Mouse (Mus musculus) lung, embryonic 16.5 days (tissue): ENCODE measurements at regions not wholly inside any gene's neighbourhood (a gene's known extent, or its start where the extent isn't known, plus 50 kb on each side); places are given as distances from the start of the nearest gene placed in this dataset.

Experiments
- ATAC-seq: fragments of 200-750 bp; cut with Nextera tagmentation; 2 replicates; pipeline ENCODE4 v1.8.0; 2017; ENCODE audit warnings: low read depth, mild to moderate bottlenecking, moderate library complexity
- H3K27ac ChIP-seq: fragments of 300-500 bp; sonication (generic); 2 replicates; pipeline ENCODE4 v1.5.1; 2014; ENCODE audit warnings: mild to moderate bottlenecking, control low read depth, low read length
- H3K27me3 ChIP-seq: fragments of 300-500 bp; sonication (generic); 2 replicates; pipeline ENCODE4 v1.6.1; 2014; ENCODE audit warnings: low read depth, low read length, mixed read lengths; ENCODE audit not compliant: control insufficient read depth, insufficient read depth
- H3K36me3 ChIP-seq: fragments of 300-500 bp; sonication (generic); 2 replicates; pipeline ENCODE4 v1.6.1; 2014; ENCODE audit warnings: low read length; ENCODE audit not compliant: control insufficient read depth, insufficient read depth
- H3K4me1 ChIP-seq: fragments of 300-500 bp; sonication (generic); replicated peaks from 2 replicates; pipeline ENCODE4 v1.6.1; 2014; ENCODE audit warnings: low read length, mixed read lengths; ENCODE audit not compliant: control insufficient read depth, insufficient read depth
- H3K4me2 ChIP-seq: fragments of 300-500 bp; sonication (generic); 2 replicates; pipeline ENCODE4 v1.6.1; 2014; ENCODE audit warnings: low read depth, low read length, control low read depth
- H3K4me3 ChIP-seq: fragments of 300-500 bp; sonication (generic); 2 replicates; pipeline ENCODE4 v1.5.1; 2014; ENCODE audit warnings: mild to moderate bottlenecking, low read length, control low read depth
- H3K9ac ChIP-seq: fragments of 300-500 bp; sonication (generic); 2 replicates; pipeline ENCODE4 v1.6.1; 2014; ENCODE audit warnings: low read length, control low read depth
- H3K9me3 ChIP-seq: fragments of 300-500 bp; sonication (generic); 2 replicates; pipeline ENCODE4 v1.6.1; 2016; ENCODE audit warnings: low read length; ENCODE audit not compliant: control insufficient read depth
- WGBS: fragments of 180-500 bp; shearing (Covaris S2); extraction: QIAGEN DNeasy Blood & Tissue Kit; methylation state at CpG from one replicate; pipeline ENCODE4 v1.1.7; 2014; 5-methylcytosine and 5-hydroxymethylcytosine counted together

- Histone ChIP-seq H3K9me3 (no peaks in the 10 kb centered on the region), H3K36me3 (no peaks in the 10 kb centered on the region), H3K9ac (no peak overlapping the region), H3K4me2 (no peak overlapping the region), H3K4me1 (no peaks in the 10 kb centered on the region), H3K27me3 (no peaks in the 10 kb centered on the region), H3K27ac (no peak overlapping the region), H3K4me3 (no peak overlapping the region)
- WGBS = 34% methylated on average over 4 of the region's 4 CpGs
- ATAC-seq = peak; percentile 23; the same call in 1 of the 2 replicates
Measured at GRCm38 (mm10) chr8:56202342-56202741, 92.0 kb upstream of the Hpgd start.

- H3K9ac ChIP-seq = no peak overlapping the region
- no peaks in the 10 kb centered on the region for H3K9me3 ChIP-seq
- no peak overlapping the region for H3K4me3 ChIP-seq
- H3K4me2 ChIP-seq = no peak overlapping the region
- WGBS = 72% methylated on average over 3 of the region's 3 CpGs
- H3K27me3 ChIP-seq = no peaks in the 10 kb centered on the region
- ATAC-seq = no peak
- H3K4me1 ChIP-seq = no peaks in the 10 kb centered on the region
- no peak overlapping the region for H3K27ac ChIP-seq
- H3K36me3 ChIP-seq = no peaks in the 10 kb centered on the region
Measured at GRCm38 (mm10) chr8:56211922-56212635, 82.3 kb upstream of the Hpgd start.

GRCm38 (mm10) chr8:56218837-56219236, 75.5 kb upstream of the Hpgd start:
- Histone ChIP-seq H3K4me1 (no peaks in the 10 kb centered on the region), H3K9me3 (no peaks in the 10 kb centered on the region), H3K27me3 (no peaks in the 10 kb centered on the region), H3K36me3 (no peaks in the 10 kb centered on the region), H3K27ac (no peak overlapping the region), H3K4me3 (no peak overlapping the region), H3K4me2 (no peak overlapping the region), H3K9ac (no peak overlapping the region)
- no peak for ATAC-seq

GRCm38 (mm10) chr8:56219391-56219790, 75.0 kb upstream of the Hpgd start:
- no peaks in the 10 kb centered on the region for H3K9me3 ChIP-seq
- WGBS = 95% methylated on average over 1 of the region's 1 CpGs
- no peaks in the 10 kb centered on the region for H3K36me3 ChIP-seq
- no peaks in the 10 kb centered on the region for H3K27me3 ChIP-seq
- no peak overlapping the region for H3K4me3 ChIP-seq
- H3K27ac ChIP-seq = no peak overlapping the region
- no peaks in the 10 kb centered on the region for H3K4me1 ChIP-seq
- no peak for ATAC-seq
- no peak overlapping the region for H3K9ac ChIP-seq
- no peak overlapping the region for H3K4me2 ChIP-seq

- Histone ChIP-seq H3K27ac (no peak overlapping the region), H3K4me3 (no peak overlapping the region), H3K9me3 (no peaks in the 10 kb centered on the region), H3K27me3 (no peaks in the 10 kb centered on the region), H3K9ac (no peak overlapping the region), H3K4me1 (no peaks in the 10 kb centered on the region), H3K4me2 (no peak overlapping the region), H3K36me3 (no peaks in the 10 kb centered on the region)
- no peak for ATAC-seq
- WGBS = 52% methylated on average over 3 of the region's 3 CpGs
Measured at GRCm38 (mm10) chr8:56223010-56223409, 71.4 kb upstream of the Hpgd start.

GRCm38 (mm10) chr8:56230645-56231330, 63.6 kb upstream of the Hpgd start:
- no peak overlapping the region for H3K4me2 ChIP-seq
- H3K27me3 ChIP-seq = no peaks in the 10 kb centered on the region
- no peak overlapping the region for H3K9ac ChIP-seq
- H3K36me3 ChIP-seq = no peaks in the 10 kb centered on the region
- no peak overlapping the region for H3K27ac ChIP-seq
- no peak overlapping the region for H3K4me3 ChIP-seq
- 81% methylated on average over 8 of the region's 8 CpGs for WGBS
- H3K9me3 ChIP-seq = no peaks in the 10 kb centered on the region
- ATAC-seq = no peak
- H3K4me1 ChIP-seq = no peaks in the 10 kb centered on the region; the same call in 1 of the 2 replicates

- Histone ChIP-seq H3K4me2 (no peak overlapping the region), H3K9ac (no peak overlapping the region), H3K4me3 (no peak overlapping the region), H3K27ac (peak overlapping the region; percentile 71), H3K36me3 (no peaks in the 10 kb centered on the region), H3K4me1 (no peaks in the 10 kb centered on the region; the same call in 1 of the 2 replicates), H3K27me3 (no peaks in the 10 kb centered on the region), H3K9me3 (no peaks in the 10 kb centered on the region)
- WGBS = 90% methylated on average over 3 of the region's 3 CpGs
- no peak for ATAC-seq
Measured at GRCm38 (mm10) chr8:56231930-56232329, 62.5 kb upstream of the Hpgd start.

GRCm38 (mm10) chr8:56232552-56232951, 61.8 kb upstream of the Hpgd start:
- H3K27ac ChIP-seq = peak overlapping the region; percentile 71; the same call in 1 of the 2 replicates
- 35% methylated on average over 3 of the region's 3 CpGs for WGBS

GRCm38 (mm10) chr8:56233816-56234215, 60.6 kb upstream of the Hpgd start:
- no peaks in the 10 kb centered on the region for H3K36me3 ChIP-seq
- no peak overlapping the region for H3K27ac ChIP-seq
- no peaks in the 10 kb centered on the region for H3K27me3 ChIP-seq
- no peaks in the 10 kb centered on the region for H3K9me3 ChIP-seq
- no peak overlapping the region for H3K4me3 ChIP-seq
- no peak for ATAC-seq
- H3K9ac ChIP-seq = no peak overlapping the region
- no peak overlapping the region for H3K4me2 ChIP-seq
- WGBS = 76% methylated on average over 5 of the region's 5 CpGs
- no peaks in the 10 kb centered on the region; the same call in 1 of the 2 replicates for H3K4me1 ChIP-seq

More at GRCm38 (mm10) chr8:56232552-56232951, 61.8 kb upstream of the Hpgd start:
- Histone ChIP-seq H3K4me1 (no peaks in the 10 kb centered on the region; the same call in 1 of the 2 replicates), H3K36me3 (no peaks in the 10 kb centered on the region), H3K27me3 (no peaks in the 10 kb centered on the region), H3K9me3 (no peaks in the 10 kb centered on the region), H3K9ac (no peak overlapping the region), H3K4me2 (no peak overlapping the region), H3K4me3 (no peak overlapping the region)
- ATAC-seq = peak; percentile 85
